13 mouse cellular contexts compared by ENCODE assay signal in genomic region chr1:185989432-185989831, GRCm38 (mm10).
"Had no signal": no experiment of that assay in that cellular context is flagged by ENCODE, and none has a peak within 500 bp of the region (broad histone marks: within the 10 kb centered on the region; RNA-seq: fewer than 3 reads in every experiment).

No protein-coding gene starts in this region.

- H3K4me3 ChIP-seq: liver, embryonic 13.5 days had no signal

- H3K36me3 ChIP-seq: liver, embryonic 13.5 days had no signal

- H3K4me1 ChIP-seq: liver, embryonic 13.5 days had no signal

- H3K4me2 ChIP-seq: liver, embryonic 13.5 days; midbrain, embryonic 11.5 days had no signal

- H3K27ac ChIP-seq: liver, embryonic 13.5 days had no signal

- H3K27me3 ChIP-seq: liver, embryonic 13.5 days had no signal

- H3K9ac ChIP-seq: liver, embryonic 13.5 days had no signal

- H3K9me3 ChIP-seq: liver, embryonic 13.5 days had no signal

- DNase-seq: kidney, adult 9 months; kidney, postnatal 14 days; kidney, postnatal 4 days; left cerebral cortex, postnatal 4 days; liver; liver, embryonic 13.5 days; lung, adult 2 months; lung, postnatal 14 days; lung, postnatal 4 days; midbrain, embryonic 14.5 days; thymus, adult 18-20 months; thymus, postnatal 36 days had no signal
